Mouse (Mus musculus): Measurements from ENCODE around the gene Alpl. TPM values are rescaled to one million over a fixed set of nuclear protein-coding genes. Genes with fewer than 3 reads are reported as not detected.
A peak's percentile ranks its signal among the peaks of the same experiment; 100 is the strongest.

Gene Alpl
- total and polyA plus RNA-seq, 3 experiments = 62.9 to 164 (median 115) TPM

DNA sequence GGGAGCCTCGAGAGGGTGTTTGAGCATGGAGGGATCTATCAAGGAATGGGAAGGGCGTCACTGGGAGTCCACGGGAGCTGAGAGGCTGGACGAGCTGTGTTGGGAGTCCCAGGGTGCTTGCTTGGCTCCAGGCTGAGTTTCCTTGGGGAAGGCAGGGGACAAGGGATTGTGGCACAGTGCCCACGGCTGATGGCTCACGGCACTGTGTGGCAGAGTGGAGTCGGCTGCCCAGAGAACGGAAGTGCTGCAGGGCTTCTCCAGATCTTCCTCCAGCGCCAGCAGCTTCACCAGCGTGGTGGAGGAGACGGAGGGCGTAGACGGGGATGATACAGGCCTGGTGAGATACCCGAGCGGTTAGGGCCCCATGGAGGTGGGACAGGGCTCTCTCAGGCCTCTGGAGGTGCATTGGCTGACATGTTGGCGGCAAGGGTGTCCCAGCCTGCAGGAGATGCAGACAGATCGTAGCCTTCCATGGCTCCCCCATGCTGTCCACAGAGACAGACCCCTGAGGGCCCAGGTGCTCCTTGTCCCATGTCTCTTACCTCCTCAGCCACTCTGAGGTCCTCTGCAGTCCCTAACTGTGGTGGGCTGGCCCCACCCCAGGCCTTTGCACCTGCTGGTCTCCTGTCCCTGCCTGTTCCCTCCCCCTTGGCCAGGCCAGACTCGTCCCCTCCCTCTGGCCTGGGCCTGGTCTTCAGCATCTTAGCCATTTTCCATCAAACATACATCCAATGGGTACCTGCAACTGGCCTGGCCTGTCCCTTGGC lies 69.3 kb downstream of the Alpl start:
- Histone ChIP-seq H3K4me3 (replicated peaks in 1 of 3; ENCODE audit: low read depth in 2 of 3, low read length in 2 of 3, poor library complexity in 1 of 3) (no peak overlapping the region), H3K4me1 (ENCODE audit: control insufficient read depth in 1 of 2, insufficient read depth in 2 of 2) (peaks cover 9 to 47% of the 10 kb centered on the region in 2 experiments), H3K4me2 (ENCODE audit: insufficient read depth, low read depth, poor library complexity, severe bottlenecking) (no peak overlapping the region), H3K27me3 (replicated peaks) (peaks cover 8% of the 10 kb centered on the region), H3K36me3 (replicated peaks in 1 of 2; ENCODE audit: control insufficient read depth in 1 of 2, insufficient read depth in 1 of 2, low read length in 1 of 2) (peaks cover 0 to 22% of the 10 kb centered on the region in 2 experiments), H3K79me2 (replicated peaks; ENCODE audit: control insufficient read depth, extremely low read depth, insufficient read depth, poor library complexity, severe bottlenecking) (no peaks in the 10 kb centered on the region), H3K9ac (ENCODE audit: insufficient read depth, low read depth) (no peak overlapping the region), H3K9me3 (replicated peaks; ENCODE audit: low read length) (no peaks in the 10 kb centered on the region), H3K27ac (ENCODE audit: insufficient read depth, low read depth) (no peak overlapping the region)
- dilution Hi-C loops (cut with MboI; ENCODE audit: extremely low pct_ligation_motif_present, extremely low pct_unique_long_range_greater_than_20kb, low sequenced_read_pairs) = no loop called here
- in situ Hi-C loops (cut with MboI; ENCODE audit: low pct_ligation_motif_present, low pct_unique_long_range_greater_than_20kb, low sequenced_read_pairs) = no loop called here
- DNase-seq (ENCODE audit: extremely low read depth) = no peak
- TF ChIP-seq NRF1 (IDR thresholded peaks at IDR 0.05; ENCODE audit: low read depth, low read length) (no peak), TBP (conservative IDR thresholded peaks at IDR 0.05; ENCODE audit: low read depth, low read length) (no peak), BHLHE40 (IDR thresholded peaks at IDR 0.05; ENCODE audit: low read depth, low read length) (no peak), HCFC1 (IDR thresholded peaks at IDR 0.05; ENCODE audit: low read depth, low read length) (no peak), NELFE (IDR thresholded peaks at IDR 0.05; ENCODE audit: low read depth, low read length) (no peak), ETS1 (conservative IDR thresholded peaks at IDR 0.05; ENCODE audit: low read depth, low read length) (no peak), MYC (IDR thresholded peaks at IDR 0.05; ENCODE audit: low read depth, low read length) (no peak), MAX (IDR thresholded peaks at IDR 0.05; ENCODE audit: low read length) (no peak), ELF1 (IDR thresholded peaks at IDR 0.05; ENCODE audit: low read depth, low read length) (no peak), MAZ (IDR thresholded peaks at IDR 0.05; ENCODE audit: low read depth, low read length) (no peak), ZNF384 (IDR thresholded peaks at IDR 0.05; ENCODE audit: low read depth, low read length) (no peak), EP300 (IDR thresholded peaks at IDR 0.05; ENCODE audit: low read length) (no peak), RAD21 (IDR thresholded peaks at IDR 0.05; ENCODE audit: low read depth, low read length) (no peak), MXI1 (IDR thresholded peaks at IDR 0.05; ENCODE audit: low read depth, low read length) (no peak), ZMIZ1 (IDR thresholded peaks at IDR 0.05; ENCODE audit: low read depth, low read length) (no peak), USF1 (IDR thresholded peaks at IDR 0.05; ENCODE audit: low read depth, low read length) (no peak), GABPA (IDR thresholded peaks at IDR 0.05; ENCODE audit: insufficient replicate concordance, low read depth, low read length) (no peak), IRF4 (IDR thresholded peaks at IDR 0.05; ENCODE audit: low read depth, low read length) (no peak)

GRCm38 (mm10) chr4:137725541-137726145 lies 70.5 kb downstream of the Alpl start:
- Histone ChIP-seq H3K4me1 (ENCODE audit: control insufficient read depth in 1 of 2, insufficient read depth in 2 of 2) (peaks cover 9 to 53% of the 10 kb centered on the region in 2 experiments), H3K27me3 (replicated peaks) (no peaks in the 10 kb centered on the region), H3K36me3 (replicated peaks in 1 of 2; ENCODE audit: control insufficient read depth in 1 of 2, insufficient read depth in 1 of 2, low read length in 1 of 2) (peaks cover 0 to 24% of the 10 kb centered on the region in 2 experiments), H3K4me2 (ENCODE audit: insufficient read depth, low read depth, poor library complexity, severe bottlenecking) (no peak overlapping the region), H3K27ac (ENCODE audit: insufficient read depth, low read depth) (no peak overlapping the region), H3K9me3 (replicated peaks; ENCODE audit: low read length) (no peaks in the 10 kb centered on the region), H3K9ac (ENCODE audit: insufficient read depth, low read depth) (no peak overlapping the region), H3K79me2 (replicated peaks; ENCODE audit: control insufficient read depth, extremely low read depth, insufficient read depth, poor library complexity, severe bottlenecking) (no peaks in the 10 kb centered on the region), H3K4me3 (replicated peaks in 1 of 3; ENCODE audit: low read depth in 2 of 3, low read length in 2 of 3, poor library complexity in 1 of 3) (no peak overlapping the region)
- in situ Hi-C loops (cut with MboI; ENCODE audit: low pct_ligation_motif_present, low pct_unique_long_range_greater_than_20kb, low sequenced_read_pairs) = no loop called here
- dilution Hi-C loops (cut with MboI; ENCODE audit: extremely low pct_ligation_motif_present, extremely low pct_unique_long_range_greater_than_20kb, low sequenced_read_pairs) = no loop called here
- TF ChIP-seq RAD21 (IDR thresholded peaks at IDR 0.05; ENCODE audit: low read depth, low read length) (no peak), CTCF (conservative IDR thresholded peaks at IDR 0.05 in 1 of 2, IDR thresholded peaks at IDR 0.05 in 1 of 2; ENCODE audit: low read depth in 2 of 2, low read length in 2 of 2) (no peak), JUN (IDR thresholded peaks at IDR 0.05; ENCODE audit: insufficient read depth, low read depth, low read length) (no peak), BHLHE40 (IDR thresholded peaks at IDR 0.05; ENCODE audit: low read depth, low read length) (no peak), ZC3H11A (IDR thresholded peaks at IDR 0.05; ENCODE audit: low read depth, low read length) (no peak), ZNF384 (IDR thresholded peaks at IDR 0.05; ENCODE audit: low read depth, low read length) (no peak), EP300 (IDR thresholded peaks at IDR 0.05; ENCODE audit: low read length) (no peak), POLR2A (IDR thresholded peaks at IDR 0.05; ENCODE audit: low read depth, low read length) (no peak), KAT2A (IDR thresholded peaks at IDR 0.05; ENCODE audit: insufficient replicate concordance, low read length) (no peak), PAX5 (IDR thresholded peaks at IDR 0.05; ENCODE audit: low read length) (no peak), USF1 (IDR thresholded peaks at IDR 0.05; ENCODE audit: low read depth, low read length) (no peak), MXI1 (IDR thresholded peaks at IDR 0.05; ENCODE audit: low read depth, low read length) (no peak), ZMIZ1 (IDR thresholded peaks at IDR 0.05; ENCODE audit: low read depth, low read length) (no peak)
- DNase-seq (ENCODE audit: extremely low read depth) = peak; percentile 26

Data from CH12.LX (cell line).